Mouse (Mus musculus) liver, postnatal 0 days (tissue): ENCODE data around the gene Hist1h2bh.

Source experiments
- CTCF ChIP-seq: sonication (generic); IDR thresholded peaks from 2 replicates; pipeline ENCODE4 v1.5.1; 2016; ENCODE audit warnings: antibody characterized with exemption, low read depth
- EP300 ChIP-seq: IDR thresholded peaks from 2 replicates; pipeline ENCODE4 v1.6.1; 2016; ENCODE audit warnings: antibody characterized with exemption, low read depth, mild to moderate bottlenecking

DNA sequence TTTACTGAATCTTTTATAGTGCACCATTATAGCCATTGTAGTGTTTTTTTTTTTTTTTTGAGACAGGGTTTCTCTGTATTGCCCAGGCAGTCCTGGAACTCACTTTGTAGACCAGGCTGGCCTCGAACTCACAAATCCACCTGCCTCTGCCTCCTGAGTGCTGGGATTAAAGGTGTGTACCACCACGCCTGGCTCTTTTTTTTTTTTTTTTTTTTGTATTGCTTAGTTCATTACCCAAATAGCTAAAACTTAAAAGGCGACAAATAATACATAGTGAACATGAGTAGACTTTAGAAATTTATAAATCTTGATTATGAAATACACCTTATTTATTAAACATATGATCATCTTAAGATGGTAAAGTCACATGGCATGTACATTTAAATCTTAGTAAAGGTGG, 1.7 kb downstream of the Hist1h2bh start:
- TF ChIP-seq CTCF (no peak), EP300 (no peak)
